Mouse (Mus musculus): ENCODE data around the gene Doxl2. TPM values are rescaled to one million over a fixed set of nuclear protein-coding genes. Genes with fewer than 3 reads are reported as not detected.

Doxl2 gene
- polyA plus RNA-seq, 1 experiment, result 0.05 TPM

- Histone ChIP-seq H3K27ac (ENCODE audit: control insufficient read depth, insufficient read depth, low read length) (no peak overlapping the region), H3K4me3 (ENCODE audit: control insufficient read depth, insufficient read depth, low read length) (no peak overlapping the region), H3K4me1 (replicated peaks; ENCODE audit: control insufficient read depth, insufficient read depth, low read length) (no peaks in the 10 kb centered on the region), H3K27me3 (ENCODE audit: control insufficient read depth, insufficient read depth, low read length) (no peaks in the 10 kb centered on the region), H3K36me3 (ENCODE audit: control insufficient read depth, insufficient read depth, low read length) (no peaks in the 10 kb centered on the region)
- no peak for DNase-seq
- TF ChIP-seq CTCF (IDR thresholded peaks at IDR 0.05; ENCODE audit: borderline replicate concordance, control insufficient read depth, extremely low read depth, insufficient read depth, low read length, poor library complexity) (no peak), POLR2A (IDR thresholded peaks at IDR 0.05; ENCODE audit: control insufficient read depth, extremely low read depth, insufficient read depth, low read length, poor library complexity) (no peak)
- WGBS, result 78% methylated on average over 3 of the region's 3 CpGs
These were observed 7.5 kb downstream of the Doxl2 start for GRCm38 (mm10) chr6:48982305-48982704.

GRCm38 (mm10) chr6:48986444-48986990 is 11.8 kb downstream of the Doxl2 start, which contains the start of gene Svs1:
Svs1 (plus strand) TSS chr6:48986861.
- Histone ChIP-seq H3K27ac (ENCODE audit: control insufficient read depth, insufficient read depth, low read length) (no peak within 1 kb of the TSS), H3K4me1 (replicated peaks; ENCODE audit: control insufficient read depth, insufficient read depth, low read length) (no peaks in the 10 kb centered on the region), H3K36me3 (ENCODE audit: control insufficient read depth, insufficient read depth, low read length) (no peaks in the 10 kb centered on the region), H3K4me3 (ENCODE audit: control insufficient read depth, insufficient read depth, low read length) (no peak within 1 kb of the TSS), H3K27me3 (ENCODE audit: control insufficient read depth, insufficient read depth, low read length) (no peaks in the 10 kb centered on the region)
- DNase-seq, result no peak
- 86% methylated on average over 7 of the region's 7 CpGs for WGBS
- TF ChIP-seq POLR2A (IDR thresholded peaks at IDR 0.05; ENCODE audit: control insufficient read depth, extremely low read depth, insufficient read depth, low read length, poor library complexity) (no peak), CTCF (IDR thresholded peaks at IDR 0.05; ENCODE audit: borderline replicate concordance, control insufficient read depth, extremely low read depth, insufficient read depth, low read length, poor library complexity) (no peak)

- no peak overlapping the region for H3K27ac ChIP-seq (ENCODE audit: control insufficient read depth, insufficient read depth, low read length)
- no peaks in the 10 kb centered on the region for H3K27me3 ChIP-seq (ENCODE audit: control insufficient read depth, insufficient read depth, low read length)
- H3K4me1 ChIP-seq (replicated peaks; ENCODE audit: control insufficient read depth, insufficient read depth, low read length), result no peaks in the 10 kb centered on the region
- H3K36me3 ChIP-seq (ENCODE audit: control insufficient read depth, insufficient read depth, low read length), result no peaks in the 10 kb centered on the region
- DNase-seq, result no peak
- 96% methylated on average over 5 of the region's 5 CpGs for WGBS
- H3K4me3 ChIP-seq (ENCODE audit: control insufficient read depth, insufficient read depth, low read length), result no peak overlapping the region
- no peak for TF ChIP-seq CTCF (IDR thresholded peaks at IDR 0.05; ENCODE audit: borderline replicate concordance, control insufficient read depth, extremely low read depth, insufficient read depth, low read length, poor library complexity)
- no peak for TF ChIP-seq POLR2A (IDR thresholded peaks at IDR 0.05; ENCODE audit: control insufficient read depth, extremely low read depth, insufficient read depth, low read length, poor library complexity)
These were observed 15.2 kb downstream of the Doxl2 start for GRCm38 (mm10) chr6:48989971-48990370.

- 82% methylated on average over 4 of the region's 4 CpGs for WGBS
- no peaks in the 10 kb centered on the region for H3K4me1 ChIP-seq (replicated peaks; ENCODE audit: control insufficient read depth, insufficient read depth, low read length)
- no peak for DNase-seq
- no peak overlapping the region for H3K4me3 ChIP-seq (ENCODE audit: control insufficient read depth, insufficient read depth, low read length)
- TF ChIP-seq POLR2A (IDR thresholded peaks at IDR 0.05; ENCODE audit: control insufficient read depth, extremely low read depth, insufficient read depth, low read length, poor library complexity) (no peak), CTCF (IDR thresholded peaks at IDR 0.05; ENCODE audit: borderline replicate concordance, control insufficient read depth, extremely low read depth, insufficient read depth, low read length, poor library complexity) (no peak)
- H3K27ac ChIP-seq (ENCODE audit: control insufficient read depth, insufficient read depth, low read length), result no peak overlapping the region
- H3K36me3 ChIP-seq (ENCODE audit: control insufficient read depth, insufficient read depth, low read length), result no peaks in the 10 kb centered on the region
- H3K27me3 ChIP-seq (ENCODE audit: control insufficient read depth, insufficient read depth, low read length), result no peaks in the 10 kb centered on the region
These were observed 17.2 kb downstream of the Doxl2 start for GRCm38 (mm10) chr6:48991991-48992390.

GRCm38 (mm10) chr6:48998186-48998585 is 23.4 kb downstream of the Doxl2 start:
- Histone ChIP-seq H3K36me3 (ENCODE audit: control insufficient read depth, insufficient read depth, low read length) (no peaks in the 10 kb centered on the region), H3K4me3 (ENCODE audit: control insufficient read depth, insufficient read depth, low read length) (no peak overlapping the region), H3K27ac (ENCODE audit: control insufficient read depth, insufficient read depth, low read length) (no peak overlapping the region), H3K4me1 (replicated peaks; ENCODE audit: control insufficient read depth, insufficient read depth, low read length) (no peaks in the 10 kb centered on the region), H3K27me3 (ENCODE audit: control insufficient read depth, insufficient read depth, low read length) (no peaks in the 10 kb centered on the region)
- TF ChIP-seq CTCF (IDR thresholded peaks at IDR 0.05; ENCODE audit: borderline replicate concordance, control insufficient read depth, extremely low read depth, insufficient read depth, low read length, poor library complexity) (no peak), POLR2A (IDR thresholded peaks at IDR 0.05; ENCODE audit: control insufficient read depth, extremely low read depth, insufficient read depth, low read length, poor library complexity) (no peak)
- 86% methylated on average over 6 of the region's 6 CpGs for WGBS
- no peak for DNase-seq

- H3K27me3 ChIP-seq (ENCODE audit: control insufficient read depth, insufficient read depth, low read length), result no peaks in the 10 kb centered on the region
- no peaks in the 10 kb centered on the region for H3K36me3 ChIP-seq (ENCODE audit: control insufficient read depth, insufficient read depth, low read length)
- no peaks in the 10 kb centered on the region for H3K4me1 ChIP-seq (replicated peaks; ENCODE audit: control insufficient read depth, insufficient read depth, low read length)
- no peak overlapping the region for H3K4me3 ChIP-seq (ENCODE audit: control insufficient read depth, insufficient read depth, low read length)
- no peak for DNase-seq
- WGBS, result 93% methylated on average over 4 of the region's 4 CpGs
- TF ChIP-seq CTCF (IDR thresholded peaks at IDR 0.05; ENCODE audit: borderline replicate concordance, control insufficient read depth, extremely low read depth, insufficient read depth, low read length, poor library complexity), result no peak
- TF ChIP-seq POLR2A (IDR thresholded peaks at IDR 0.05; ENCODE audit: control insufficient read depth, extremely low read depth, insufficient read depth, low read length, poor library complexity), result no peak
- no peak overlapping the region for H3K27ac ChIP-seq (ENCODE audit: control insufficient read depth, insufficient read depth, low read length)
These were observed 24.0 kb downstream of the Doxl2 start for GRCm38 (mm10) chr6:48998796-48999195.

GRCm38 (mm10) chr6:49003381-49003780 is 28.6 kb downstream of the Doxl2 start:
- TF ChIP-seq POLR2A (IDR thresholded peaks at IDR 0.05; ENCODE audit: control insufficient read depth, extremely low read depth, insufficient read depth, low read length, poor library complexity) (no peak), CTCF (IDR thresholded peaks at IDR 0.05; ENCODE audit: borderline replicate concordance, control insufficient read depth, extremely low read depth, insufficient read depth, low read length, poor library complexity) (no peak)
- DNase-seq, result no peak
- WGBS, result 85% methylated on average over 4 of the region's 4 CpGs
- H3K36me3 ChIP-seq (ENCODE audit: control insufficient read depth, insufficient read depth, low read length), result no peaks in the 10 kb centered on the region
- no peak overlapping the region for H3K27ac ChIP-seq (ENCODE audit: control insufficient read depth, insufficient read depth, low read length)
- H3K4me1 ChIP-seq (replicated peaks; ENCODE audit: control insufficient read depth, insufficient read depth, low read length), result no peaks in the 10 kb centered on the region
- H3K4me3 ChIP-seq (ENCODE audit: control insufficient read depth, insufficient read depth, low read length), result no peak overlapping the region
- no peaks in the 10 kb centered on the region for H3K27me3 ChIP-seq (ENCODE audit: control insufficient read depth, insufficient read depth, low read length)
